Mouse (Mus musculus): ENCODE results near the gene Mettl7a2. TPM values are rescaled to one million over a fixed set of nuclear protein-coding genes. Genes with fewer than 3 reads are reported as not detected.
"Not testable (repeated sequence)": the region's sequence is repeated elsewhere in the genome, so short reads cannot be mapped to it uniquely, and the experiment has no call there.

Gene Mettl7a2
- polyA plus RNA-seq, 1 experiment from 2014 or later = not detected

GRCm38 (mm10) chr15:100312346-100312745 is 40.7 kb upstream of the Mettl7a2 start:
- ATAC-seq = no peak

GRCm38 (mm10) chr15:100314448-100315145 is 38.4 kb upstream of the Mettl7a2 start:
- Histone ChIP-seq H3K9ac (replicated peaks) (no peak overlapping the region), H3K27me3 (ENCODE audit: insufficient read depth, low read length) (no peaks in the 10 kb centered on the region), H3K4me3 (ENCODE audit: low read depth, low read length) (no peak overlapping the region), H3K4me1 (ENCODE audit: insufficient read depth) (peaks cover 14% of the 10 kb centered on the region; the same call in 1 of the 2 replicates), H3K27ac (ENCODE audit: low read depth) (no peak overlapping the region), H3K9me3 (ENCODE audit: low read length) (no peaks in the 10 kb centered on the region), H3K36me3 (replicated peaks; ENCODE audit: insufficient read depth, low read length) (no peaks in the 10 kb centered on the region), H3K4me2 (ENCODE audit: low read depth, low read length) (no peak overlapping the region)
- TF ChIP-seq EP300 (IDR thresholded peaks at IDR 0.05; ENCODE audit: low read depth) (no peak), CTCF (IDR thresholded peaks at IDR 0.05; ENCODE audit: low read depth) (no peak)
- no peak for ATAC-seq
- no peak for DNase-seq
- WGBS (ENCODE audit: insufficient replicate concordance) = 92% methylated on average over 5 of the region's 5 CpGs

More at GRCm38 (mm10) chr15:100312346-100312745, 40.7 kb upstream of the Mettl7a2 start:
- peak overlapping the region; percentile 44 for H3K4me2 ChIP-seq (ENCODE audit: low read depth, low read length)
- no peaks in the 10 kb centered on the region for H3K9me3 ChIP-seq (ENCODE audit: low read length)
- no peak for DNase-seq
- 31% methylated on average over 2 of the region's 2 CpGs for WGBS (ENCODE audit: insufficient replicate concordance)
- TF ChIP-seq EP300 (IDR thresholded peaks at IDR 0.05; ENCODE audit: low read depth) (no peak), CTCF (IDR thresholded peaks at IDR 0.05; ENCODE audit: low read depth) (no peak)
- H3K4me3 ChIP-seq (ENCODE audit: low read depth, low read length) = no peak overlapping the region
- no peaks in the 10 kb centered on the region for H3K36me3 ChIP-seq (replicated peaks; ENCODE audit: insufficient read depth, low read length)
- H3K27me3 ChIP-seq (ENCODE audit: insufficient read depth, low read length) = no peaks in the 10 kb centered on the region
- H3K9ac ChIP-seq (replicated peaks) = no peak overlapping the region; the same call in 1 of the 2 replicates
- 0 out of 2 replicates have a peak overlapping the region, but pooled peaks have one; percentile 11 for H3K27ac ChIP-seq (ENCODE audit: low read depth)
- H3K4me1 ChIP-seq (ENCODE audit: insufficient read depth) = peaks cover 9% of the 10 kb centered on the region; the same call in 1 of the 2 replicates

- not testable (repeated sequence) for H3K9me3 ChIP-seq (ENCODE audit: low read length); H3K4me1 ChIP-seq (ENCODE audit: insufficient read depth); H3K9ac ChIP-seq (replicated peaks); H3K36me3 ChIP-seq (replicated peaks; ENCODE audit: insufficient read depth, low read length); DNase-seq; H3K27me3 ChIP-seq (ENCODE audit: insufficient read depth, low read length); H3K4me3 ChIP-seq (ENCODE audit: low read depth, low read length); H3K4me2 ChIP-seq (ENCODE audit: low read depth, low read length)
- 42% methylated on average over 4 of the region's 4 CpGs for WGBS (ENCODE audit: insufficient replicate concordance)
- ATAC-seq = peak; percentile 78
- H3K27ac ChIP-seq (ENCODE audit: low read depth) = peak overlapping the region; percentile 68
These were observed 34.9 kb upstream of the Mettl7a2 start for GRCm38 (mm10) chr15:100318014-100318671.

- ATAC-seq = no peak
- 59% methylated on average over 1 of the region's 1 CpGs for WGBS (ENCODE audit: insufficient replicate concordance)
- no peak for DNase-seq
These were observed 33.1 kb upstream of the Mettl7a2 start for GRCm38 (mm10) chr15:100319884-100320283.

GRCm38 (mm10) chr15:100320295-100320905 is 32.6 kb upstream of the Mettl7a2 start:
- Histone ChIP-seq H3K4me1 (ENCODE audit: insufficient read depth) (0 out of 2 replicates have a peak, but pooled peaks cover 10% of the 10 kb centered on the region), H3K4me2 (ENCODE audit: low read depth, low read length) (no peak overlapping the region), H3K4me3 (ENCODE audit: low read depth, low read length) (no peak overlapping the region), H3K36me3 (replicated peaks; ENCODE audit: insufficient read depth, low read length) (no peaks in the 10 kb centered on the region), H3K9ac (replicated peaks) (no peak overlapping the region), H3K27ac (ENCODE audit: low read depth) (peak overlapping the region; percentile 58), H3K27me3 (ENCODE audit: insufficient read depth, low read length) (no peaks in the 10 kb centered on the region), H3K9me3 (ENCODE audit: low read length) (no peaks in the 10 kb centered on the region)
- ATAC-seq = peak; percentile 63
- no peak for DNase-seq
- 61% methylated on average over 9 of the region's 9 CpGs for WGBS (ENCODE audit: insufficient replicate concordance)
- TF ChIP-seq EP300 (IDR thresholded peaks at IDR 0.05; ENCODE audit: low read depth) (no peak; the same call in 1 of the 2 replicates), CTCF (IDR thresholded peaks at IDR 0.05; ENCODE audit: low read depth) (no peak)

More at GRCm38 (mm10) chr15:100319884-100320283, 33.1 kb upstream of the Mettl7a2 start:
- H3K9me3 ChIP-seq (ENCODE audit: low read length) = no peaks in the 10 kb centered on the region
- no peak overlapping the region for H3K4me3 ChIP-seq (ENCODE audit: low read depth, low read length)
- H3K27me3 ChIP-seq (ENCODE audit: insufficient read depth, low read length) = no peaks in the 10 kb centered on the region
- peak overlapping the region; percentile 58 for H3K27ac ChIP-seq (ENCODE audit: low read depth)
- H3K36me3 ChIP-seq (replicated peaks; ENCODE audit: insufficient read depth, low read length) = no peaks in the 10 kb centered on the region
- H3K4me1 ChIP-seq (ENCODE audit: insufficient read depth) = 0 out of 2 replicates have a peak, but pooled peaks cover 10% of the 10 kb centered on the region
- TF ChIP-seq EP300 (IDR thresholded peaks at IDR 0.05; ENCODE audit: low read depth) = no peak
- TF ChIP-seq CTCF (IDR thresholded peaks at IDR 0.05; ENCODE audit: low read depth) = no peak
- no peak overlapping the region for H3K4me2 ChIP-seq (ENCODE audit: low read depth, low read length)
- no peak overlapping the region for H3K9ac ChIP-seq (replicated peaks)

- ATAC-seq = peak; percentile 69
- peak; percentile 68 for DNase-seq
- 40% methylated on average over 5 of the region's 5 CpGs for WGBS (ENCODE audit: insufficient replicate concordance)
- Histone ChIP-seq H3K9me3 (ENCODE audit: low read length) (no peaks in the 10 kb centered on the region), H3K4me3 (ENCODE audit: low read depth, low read length) (no peak overlapping the region), H3K27me3 (ENCODE audit: insufficient read depth, low read length) (no peaks in the 10 kb centered on the region), H3K27ac (ENCODE audit: low read depth) (peak overlapping the region; percentile 58; the same call in 1 of the 2 replicates), H3K9ac (replicated peaks) (no peak overlapping the region), H3K4me1 (ENCODE audit: insufficient read depth) (0 out of 2 replicates have a peak, but pooled peaks cover 10% of the 10 kb centered on the region), H3K36me3 (replicated peaks; ENCODE audit: insufficient read depth, low read length) (no peaks in the 10 kb centered on the region), H3K4me2 (ENCODE audit: low read depth, low read length) (no peak overlapping the region)
- TF ChIP-seq CTCF (IDR thresholded peaks at IDR 0.05; ENCODE audit: low read depth) = peak; percentile 75
- TF ChIP-seq EP300 (IDR thresholded peaks at IDR 0.05; ENCODE audit: low read depth) = no peak
These were observed 31.9 kb upstream of the Mettl7a2 start for GRCm38 (mm10) chr15:100321134-100321533.
